Mouse (Mus musculus): ENCODE results near the gene Pgs1. TPM values are rescaled to one million over a fixed set of nuclear protein-coding genes. Genes with fewer than 3 reads are reported as not detected.

Gene Pgs1
- polyA plus RNA-seq, 1 experiment from 2014 or later: 88.6 TPM

DNA sequence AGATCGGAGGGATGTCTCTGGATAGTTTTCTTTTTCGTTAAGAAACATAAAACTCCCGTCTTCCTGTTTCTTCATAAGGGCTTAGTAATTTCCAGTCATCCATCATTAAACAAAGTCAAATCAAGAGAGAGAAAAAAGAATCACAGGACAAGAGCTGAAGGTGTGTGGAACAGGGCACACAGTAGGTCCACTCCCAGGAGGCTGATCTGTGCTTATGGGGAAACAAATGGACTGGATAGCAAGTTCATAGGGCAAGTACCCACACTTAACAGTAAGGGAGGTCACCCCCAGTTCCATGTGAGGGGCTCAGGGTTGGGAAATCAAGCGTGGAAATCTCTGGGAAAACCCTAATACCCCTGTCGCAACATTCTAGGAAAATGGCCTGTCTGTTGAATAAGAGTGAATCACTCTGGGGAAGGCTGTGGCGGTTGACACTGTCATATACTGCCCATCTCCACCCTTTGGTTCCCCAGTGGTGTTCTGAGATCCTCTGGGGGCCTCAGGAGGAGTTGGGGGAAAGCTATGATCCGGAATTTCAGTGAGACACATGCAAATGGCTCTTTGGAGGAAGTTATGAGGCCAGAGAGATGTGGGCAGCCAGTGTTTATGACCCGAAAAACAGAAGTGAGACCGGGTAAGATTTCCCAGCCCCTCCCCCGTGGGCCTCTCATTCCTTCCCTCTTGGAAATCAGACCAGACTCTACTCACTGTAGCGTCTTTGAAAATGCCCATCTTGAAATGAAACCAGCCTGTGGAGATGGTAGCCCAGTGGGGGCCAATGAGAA is 39.7 kb upstream of the Pgs1 start:
- Histone ChIP-seq H3K9me3 (ENCODE audit: low read length) (no peaks in the 10 kb centered on the region), H3K27ac (ENCODE audit: low read length) (no peak overlapping the region; the same call in 1 of the 2 replicates), H3K4me1 (ENCODE audit: insufficient read depth, low read depth, low read length) (peaks cover 3% of the 10 kb centered on the region), H3K4me2 (replicated peaks; ENCODE audit: low read depth, low read length) (no peak overlapping the region), H3K36me3 (ENCODE audit: insufficient read depth, low read length) (no peaks in the 10 kb centered on the region), H3K4me3 (ENCODE audit: low read depth, low read length) (no peak overlapping the region), H3K9ac (replicated peaks; ENCODE audit: low read depth) (no peak overlapping the region), H3K27me3 (replicated peaks; ENCODE audit: insufficient read depth, low read length) (no peaks in the 10 kb centered on the region)
- peak; percentile 51 for DNase-seq (ENCODE audit: low spot score)
- TF ChIP-seq CTCF (IDR thresholded peaks at IDR 0.05) (no peak), EP300 (IDR thresholded peaks at IDR 0.05) (no peak)
- 64% methylated on average over 11 of the region's 11 CpGs for WGBS
- no peak for ATAC-seq

DNA sequence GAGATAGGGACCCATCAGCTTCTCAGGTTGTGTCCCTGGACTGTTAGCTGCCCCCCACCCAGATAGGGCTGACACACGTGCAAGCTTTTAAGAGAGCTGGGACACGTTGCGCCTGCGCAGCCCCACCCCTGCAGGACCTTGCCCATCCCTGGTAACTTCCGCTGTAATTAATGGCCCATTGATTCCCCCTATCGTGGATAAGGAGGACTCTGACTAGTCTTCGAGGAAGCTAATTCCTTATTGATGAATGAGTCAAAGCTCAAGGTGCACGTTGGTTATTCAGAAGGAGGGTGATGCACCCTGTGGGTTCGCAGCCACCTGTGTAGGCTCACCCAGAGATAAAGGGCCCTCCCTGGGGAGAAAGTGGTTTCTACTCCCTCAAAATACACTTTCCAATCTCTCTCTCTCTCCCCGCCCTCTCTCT is 39.1 kb upstream of the Pgs1 start:
- Histone ChIP-seq H3K4me2 (replicated peaks; ENCODE audit: low read depth, low read length) (no peak overlapping the region), H3K4me3 (ENCODE audit: low read depth, low read length) (no peak overlapping the region), H3K4me1 (ENCODE audit: insufficient read depth, low read depth, low read length) (peaks cover 3% of the 10 kb centered on the region), H3K9ac (replicated peaks; ENCODE audit: low read depth) (no peak overlapping the region), H3K27ac (ENCODE audit: low read length) (no peak overlapping the region; the same call in 1 of the 2 replicates), H3K9me3 (ENCODE audit: low read length) (no peaks in the 10 kb centered on the region), H3K27me3 (replicated peaks; ENCODE audit: insufficient read depth, low read length) (no peaks in the 10 kb centered on the region), H3K36me3 (ENCODE audit: insufficient read depth, low read length) (no peaks in the 10 kb centered on the region)
- DNase-seq (ENCODE audit: low spot score): no peak
- TF ChIP-seq CTCF (IDR thresholded peaks at IDR 0.05) (no peak), EP300 (IDR thresholded peaks at IDR 0.05) (no peak)
- ATAC-seq: no peak
- 68% methylated on average over 10 of the region's 10 CpGs for WGBS

DNA sequence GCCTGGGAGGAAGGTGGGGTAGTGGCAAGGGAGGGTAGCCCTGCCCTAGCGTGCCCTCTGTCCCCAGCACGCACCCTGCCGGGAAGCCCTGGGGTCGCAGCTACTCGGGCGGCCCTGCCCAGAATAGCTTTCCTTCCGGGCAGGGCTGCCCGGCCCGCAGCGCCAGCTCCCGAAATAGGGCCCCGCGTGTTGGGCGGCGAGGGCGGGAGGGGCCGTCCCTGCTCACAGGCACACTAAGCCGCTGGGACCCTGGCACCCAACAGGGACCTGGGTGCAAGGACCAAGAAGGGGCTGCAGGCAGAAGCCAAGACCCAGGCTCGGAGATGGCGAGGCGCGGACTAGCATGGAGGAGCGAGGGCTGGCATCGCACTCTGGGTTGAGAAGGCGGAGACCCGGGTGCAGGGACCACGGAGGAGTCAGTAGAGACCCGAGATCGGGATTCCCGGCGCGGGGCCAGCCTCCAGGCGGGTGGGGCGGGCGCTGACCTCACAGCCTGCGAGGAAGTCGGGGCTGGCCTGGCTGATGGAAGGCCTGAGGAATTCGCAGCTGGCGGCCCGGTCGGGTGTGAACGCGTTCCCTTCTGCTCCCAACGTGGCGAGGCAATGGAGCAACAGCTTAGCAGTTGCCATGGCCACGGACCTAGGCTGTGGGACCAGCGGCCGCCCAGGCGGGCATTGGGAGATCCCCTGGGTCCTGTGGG is 36.5 kb upstream of the Pgs1 start:
- WGBS: 3% methylated on average over 48 of the region's 49 CpGs
- peak overlapping the region; percentile 58 for H3K4me2 ChIP-seq (replicated peaks; ENCODE audit: low read depth, low read length)
- peaks cover 4% of the 10 kb centered on the region for H3K4me1 ChIP-seq (ENCODE audit: insufficient read depth, low read depth, low read length)
- no peaks in the 10 kb centered on the region for H3K27me3 ChIP-seq (replicated peaks; ENCODE audit: insufficient read depth, low read length)
- no peaks in the 10 kb centered on the region for H3K9me3 ChIP-seq (ENCODE audit: low read length)
- no peaks in the 10 kb centered on the region for H3K36me3 ChIP-seq (ENCODE audit: insufficient read depth, low read length)
- peak overlapping the region; percentile 86 for H3K27ac ChIP-seq (ENCODE audit: low read length)
- H3K9ac ChIP-seq (replicated peaks; ENCODE audit: low read depth): peak overlapping the region; percentile 41; the same call in 1 of the 2 replicates
- ATAC-seq (peak; percentile 92), DNase-seq (ENCODE audit: low spot score) (peak; percentile 97)
- peak overlapping the region; percentile 26 for H3K4me3 ChIP-seq (ENCODE audit: low read depth, low read length)
- TF ChIP-seq CTCF (IDR thresholded peaks at IDR 0.05) (peak; percentile 61), EP300 (IDR thresholded peaks at IDR 0.05) (no peak)

DNA sequence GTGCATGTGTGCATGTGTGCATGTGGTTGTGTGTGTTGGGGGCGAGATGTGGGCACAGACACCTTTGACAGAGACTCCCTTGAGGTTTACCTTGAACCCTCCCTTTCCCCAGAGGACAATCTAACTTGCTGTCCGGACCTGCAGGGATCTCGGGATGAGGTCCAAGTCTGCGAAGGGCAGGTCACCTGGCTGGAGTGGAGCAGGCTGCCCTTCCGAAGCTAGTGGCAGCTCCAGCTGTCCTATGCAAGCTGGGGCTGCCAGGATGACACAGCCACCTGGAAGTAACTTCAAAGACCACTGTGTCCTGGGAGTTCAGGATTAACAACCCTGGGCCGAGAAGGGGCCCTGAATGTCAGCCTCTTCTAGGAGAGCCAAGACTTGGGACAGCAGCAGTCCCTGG is 34.7 kb upstream of the Pgs1 start:
- Histone ChIP-seq H3K36me3 (ENCODE audit: insufficient read depth, low read length) (no peaks in the 10 kb centered on the region), H3K27me3 (replicated peaks; ENCODE audit: insufficient read depth, low read length) (no peaks in the 10 kb centered on the region), H3K27ac (ENCODE audit: low read length) (no peak overlapping the region), H3K4me2 (replicated peaks; ENCODE audit: low read depth, low read length) (no peak overlapping the region), H3K9ac (replicated peaks; ENCODE audit: low read depth) (no peak overlapping the region), H3K9me3 (ENCODE audit: low read length) (no peaks in the 10 kb centered on the region), H3K4me1 (ENCODE audit: insufficient read depth, low read depth, low read length) (peaks cover 10% of the 10 kb centered on the region; the same call in 1 of the 2 replicates), H3K4me3 (ENCODE audit: low read depth, low read length) (no peak overlapping the region)
- TF ChIP-seq EP300 (IDR thresholded peaks at IDR 0.05) (no peak), CTCF (IDR thresholded peaks at IDR 0.05) (no peak)
- no peak for ATAC-seq
- 85% methylated on average over 6 of the region's 6 CpGs for WGBS
- DNase-seq (ENCODE audit: low spot score): no peak

DNA sequence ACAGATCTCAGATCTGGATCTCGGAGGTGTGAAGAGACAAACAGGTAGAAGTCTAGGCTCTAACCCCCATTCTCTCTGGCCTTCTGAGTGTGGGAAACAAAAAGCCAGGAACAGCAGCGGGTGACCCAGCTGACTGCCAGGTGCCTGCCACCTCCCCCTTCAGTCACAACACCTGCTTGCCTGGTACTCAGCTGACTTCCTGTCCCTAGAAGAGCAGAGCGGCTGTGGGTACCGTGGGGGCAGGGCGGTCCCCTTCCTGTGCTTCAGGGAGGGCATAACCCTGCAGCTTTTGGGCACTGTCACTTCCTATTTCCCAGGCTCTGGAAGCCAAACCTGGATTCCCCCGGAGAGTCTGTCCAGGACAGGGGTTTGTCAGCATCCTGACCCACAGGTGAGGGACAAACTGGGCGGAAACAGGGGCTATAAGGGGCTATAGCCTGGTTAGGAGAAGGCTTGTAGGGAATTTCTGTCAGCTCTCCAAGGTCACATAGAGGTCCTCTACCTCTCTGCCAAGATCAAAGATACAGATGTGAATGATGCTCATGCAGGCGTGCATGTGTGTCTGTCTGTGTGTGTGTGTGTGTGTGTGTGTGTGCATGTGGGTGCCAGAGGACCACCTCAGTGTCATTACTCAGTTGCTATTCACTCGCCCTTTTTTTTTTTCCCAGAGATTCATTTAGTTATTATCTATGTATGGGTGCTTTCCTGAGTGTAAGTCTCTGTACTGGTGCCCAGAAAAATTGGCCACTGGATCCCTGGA is 33.7 kb upstream of the Pgs1 start:
- ATAC-seq (no peak), DNase-seq (ENCODE audit: low spot score) (no peak)
- Histone ChIP-seq H3K9me3 (ENCODE audit: low read length) (no peaks in the 10 kb centered on the region), H3K4me1 (ENCODE audit: insufficient read depth, low read depth, low read length) (peaks cover 10% of the 10 kb centered on the region; the same call in 1 of the 2 replicates), H3K27ac (ENCODE audit: low read length) (no peak overlapping the region), H3K9ac (replicated peaks; ENCODE audit: low read depth) (no peak overlapping the region), H3K4me3 (ENCODE audit: low read depth, low read length) (no peak overlapping the region), H3K4me2 (replicated peaks; ENCODE audit: low read depth, low read length) (no peak overlapping the region), H3K36me3 (ENCODE audit: insufficient read depth, low read length) (no peaks in the 10 kb centered on the region), H3K27me3 (replicated peaks; ENCODE audit: insufficient read depth, low read length) (no peaks in the 10 kb centered on the region)
- 55% methylated on average over 9 of the region's 9 CpGs for WGBS
- TF ChIP-seq EP300 (IDR thresholded peaks at IDR 0.05) (no peak), CTCF (IDR thresholded peaks at IDR 0.05) (no peak)

DNA sequence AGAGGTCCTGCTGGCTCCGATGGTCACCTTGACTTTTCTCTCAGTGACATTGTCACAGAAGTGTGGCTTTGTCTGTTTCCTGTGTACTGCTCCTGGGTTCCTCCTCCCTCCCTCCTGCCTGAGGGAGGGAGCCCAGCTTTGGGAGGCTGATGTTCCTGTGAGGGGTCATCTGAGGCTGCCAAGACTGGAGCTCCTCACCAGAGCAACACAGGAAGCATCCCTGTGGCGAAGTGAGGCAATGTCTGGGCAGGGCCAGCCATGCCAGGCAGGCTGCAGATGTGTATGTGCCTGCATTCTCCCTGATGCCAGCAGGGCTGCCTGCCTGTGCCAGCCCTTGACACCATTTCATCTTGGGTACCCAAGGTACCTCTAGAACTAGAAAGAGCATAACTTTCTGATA is 32.0 kb upstream of the Pgs1 start:
- 60% methylated on average over 2 of the region's 2 CpGs for WGBS
- ATAC-seq (no peak), DNase-seq (ENCODE audit: low spot score) (no peak)
- Histone ChIP-seq H3K4me1 (ENCODE audit: insufficient read depth, low read depth, low read length) (peaks cover 18% of the 10 kb centered on the region; the same call in 1 of the 2 replicates), H3K9me3 (ENCODE audit: low read length) (no peaks in the 10 kb centered on the region), H3K4me2 (replicated peaks; ENCODE audit: low read depth, low read length) (no peak overlapping the region), H3K4me3 (ENCODE audit: low read depth, low read length) (no peak overlapping the region), H3K9ac (replicated peaks; ENCODE audit: low read depth) (no peak overlapping the region), H3K27ac (ENCODE audit: low read length) (no peak overlapping the region), H3K36me3 (ENCODE audit: insufficient read depth, low read length) (no peaks in the 10 kb centered on the region), H3K27me3 (replicated peaks; ENCODE audit: insufficient read depth, low read length) (no peaks in the 10 kb centered on the region)
- TF ChIP-seq CTCF (IDR thresholded peaks at IDR 0.05): peak; percentile 45
- no peak for TF ChIP-seq EP300 (IDR thresholded peaks at IDR 0.05)
